Mouse (Mus musculus) embryonic facial prominence, embryonic 12.5 days (tissue): ENCODE data around the gene Spata2. TPM values are rescaled to one million over a fixed set of nuclear protein-coding genes. Genes with fewer than 3 reads are reported as not detected.
A peak's percentile ranks its signal among the peaks of the same experiment; 100 is the strongest.

Experiments
- ATAC-seq: fragments of 200-750 bp; cut with Nextera tagmentation; 2 replicates; pipeline ENCODE4 v1.8.0; 2017; ENCODE audit not compliant: insufficient number of reproducible peaks, insufficient read depth, low FRiP score, low TSS enrichment
- H3K27ac ChIP-seq: fragments of 300-500 bp; sonication (generic); 2 replicates; pipeline ENCODE4 v1.5.1; 2016; ENCODE audit warnings: mild to moderate bottlenecking
- H3K27me3 ChIP-seq: fragments of 300-500 bp; sonication (generic); 2 replicates; pipeline ENCODE4 v1.6.1; 2016; ENCODE audit warnings: mild to moderate bottlenecking, moderate library complexity
- H3K36me3 ChIP-seq: fragments of 300-500 bp; sonication (generic); 2 replicates; pipeline ENCODE4 v1.6.1; 2016; ENCODE audit warnings: mild to moderate bottlenecking
- H3K4me1 ChIP-seq: fragments of 300-500 bp; sonication (generic); 2 replicates; pipeline ENCODE4 v1.6.1; 2016
- H3K4me2 ChIP-seq: fragments of 300-500 bp; sonication (generic); replicated peaks from 2 replicates; pipeline ENCODE4 v1.6.1; 2016; ENCODE audit warnings: mild to moderate bottlenecking, moderate library complexity
- H3K4me3 ChIP-seq: fragments of 300-500 bp; sonication (generic); 2 replicates; pipeline ENCODE4 v1.5.1; 2016; ENCODE audit warnings: mild to moderate bottlenecking
- H3K9ac ChIP-seq: fragments of 300-500 bp; sonication (generic); 2 replicates; pipeline ENCODE4 v1.6.1; 2016; ENCODE audit warnings: mild to moderate bottlenecking, moderate library complexity
- H3K9me3 ChIP-seq: fragments of 300-500 bp; sonication (generic); 2 replicates; pipeline ENCODE4 v1.6.1; 2016; ENCODE audit warnings: mild to moderate bottlenecking, moderate library complexity
- WGBS: fragments of 180-500 bp; shearing (Covaris S2); methylation state at CpG from one replicate; pipeline ENCODE4 v1.1.7; 2016; 5-methylcytosine and 5-hydroxymethylcytosine counted together
- polyA plus RNA-seq: library from polyadenylated mRNA; unstranded; fragments of >200 nt; fragmentation: Nextera tagmentation; extraction: Ambion mirVana; gene quantifications from 2 replicates; pipeline ENCODE4 v1.2.1, GENCODE M21; 2016

Spata2 gene
- polyA plus RNA-seq, 1 experiment from 2014 or later: 16.3 TPM

GRCm38 (mm10) chr2:167487994-167488393 is 4.7 kb downstream of the Spata2 start:
- Histone ChIP-seq H3K4me3 (no peak overlapping the region), H3K4me2 (no peak overlapping the region), H3K4me1 (peaks cover 22% of the 10 kb centered on the region), H3K9ac (no peak overlapping the region), H3K27ac (no peak overlapping the region), H3K9me3 (no peaks in the 10 kb centered on the region), H3K36me3 (peaks cover 40% of the 10 kb centered on the region), H3K27me3 (no peaks in the 10 kb centered on the region)
- ATAC-seq: no peak
- 87% methylated on average over 6 of the region's 6 CpGs for WGBS

- Histone ChIP-seq H3K9me3 (no peaks in the 10 kb centered on the region), H3K27ac (no peak overlapping the region), H3K9ac (no peak overlapping the region), H3K36me3 (peaks cover 45% of the 10 kb centered on the region), H3K27me3 (no peaks in the 10 kb centered on the region), H3K4me3 (no peak overlapping the region), H3K4me2 (no peak overlapping the region), H3K4me1 (peaks cover 22% of the 10 kb centered on the region)
- ATAC-seq: no peak
- 89% methylated on average over 6 of the region's 6 CpGs for WGBS
These were observed 5.1 kb downstream of the Spata2 start for GRCm38 (mm10) chr2:167487551-167487950.

GRCm38 (mm10) chr2:167486573-167486972 is 6.1 kb downstream of the Spata2 start:
- Histone ChIP-seq H3K9me3 (no peaks in the 10 kb centered on the region), H3K4me3 (no peak overlapping the region), H3K36me3 (peaks cover 46% of the 10 kb centered on the region), H3K27ac (no peak overlapping the region), H3K9ac (no peak overlapping the region), H3K27me3 (no peaks in the 10 kb centered on the region), H3K4me1 (peaks cover 17% of the 10 kb centered on the region), H3K4me2 (no peak overlapping the region)
- ATAC-seq: no peak; the same call in 1 of the 2 replicates
- WGBS: 82% methylated on average over 4 of the region's 4 CpGs

- peaks cover 46% of the 10 kb centered on the region for H3K36me3 ChIP-seq
- no peak overlapping the region for H3K4me3 ChIP-seq
- no peaks in the 10 kb centered on the region for H3K27me3 ChIP-seq
- H3K9ac ChIP-seq: no peak overlapping the region
- H3K27ac ChIP-seq: no peak overlapping the region
- H3K9me3 ChIP-seq: no peaks in the 10 kb centered on the region
- H3K4me1 ChIP-seq: peaks cover 8% of the 10 kb centered on the region
- ATAC-seq: no peak
- H3K4me2 ChIP-seq: no peak overlapping the region
- 84% methylated on average over 7 of the region's 7 CpGs for WGBS
These were observed 6.9 kb downstream of the Spata2 start for GRCm38 (mm10) chr2:167485501-167486377.

- ATAC-seq: no peak
- 89% methylated on average over 11 of the region's 11 CpGs for WGBS
- peaks cover 46% of the 10 kb centered on the region for H3K36me3 ChIP-seq
These were observed 7.8 kb downstream of the Spata2 start for GRCm38 (mm10) chr2:167484932-167485331.

GRCm38 (mm10) chr2:167483827-167484410 is 8.8 kb downstream of the Spata2 start:
- Histone ChIP-seq H3K4me2 (no peak overlapping the region), H3K9me3 (no peaks in the 10 kb centered on the region), H3K36me3 (peaks cover 46% of the 10 kb centered on the region), H3K27ac (no peak overlapping the region), H3K4me1 (0 out of 2 replicates have a peak, but pooled peaks cover 4% of the 10 kb centered on the region), H3K9ac (no peak overlapping the region), H3K27me3 (no peaks in the 10 kb centered on the region), H3K4me3 (no peak overlapping the region)
- 92% methylated on average over 24 of the region's 24 CpGs for WGBS
- no peak for ATAC-seq

More at GRCm38 (mm10) chr2:167484932-167485331, 7.8 kb downstream of the Spata2 start:
- Histone ChIP-seq H3K4me1 (0 out of 2 replicates have a peak, but pooled peaks cover 4% of the 10 kb centered on the region), H3K9ac (no peak overlapping the region), H3K4me3 (no peak overlapping the region), H3K9me3 (no peaks in the 10 kb centered on the region), H3K27ac (no peak overlapping the region), H3K27me3 (no peaks in the 10 kb centered on the region), H3K4me2 (no peak overlapping the region)

GRCm38 (mm10) chr2:167483081-167483826 is 9.4 kb downstream of the Spata2 start:
- H3K9ac ChIP-seq: no peak overlapping the region
- ATAC-seq: no peak
- no peak overlapping the region for H3K27ac ChIP-seq
- H3K4me3 ChIP-seq: no peak overlapping the region
- H3K36me3 ChIP-seq: peaks cover 43% of the 10 kb centered on the region
- H3K4me2 ChIP-seq: no peak overlapping the region
- no peaks in the 10 kb centered on the region for H3K9me3 ChIP-seq
- 0 out of 2 replicates have a peak, but pooled peaks cover 4% of the 10 kb centered on the region for H3K4me1 ChIP-seq
- H3K27me3 ChIP-seq: no peaks in the 10 kb centered on the region
- WGBS: 92% methylated on average over 27 of the region's 27 CpGs

GRCm38 (mm10) chr2:167482681-167483080 is 10.0 kb downstream of the Spata2 start:
- H3K4me1 ChIP-seq: 0 out of 2 replicates have a peak, but pooled peaks cover 4% of the 10 kb centered on the region
- no peak overlapping the region for H3K4me3 ChIP-seq
- no peak overlapping the region for H3K27ac ChIP-seq
- no peaks in the 10 kb centered on the region for H3K27me3 ChIP-seq
- 92% methylated on average over 4 of the region's 4 CpGs for WGBS
- no peak for ATAC-seq
- H3K36me3 ChIP-seq: peaks cover 46% of the 10 kb centered on the region
- H3K9ac ChIP-seq: no peak overlapping the region
- no peaks in the 10 kb centered on the region for H3K9me3 ChIP-seq
- no peak overlapping the region for H3K4me2 ChIP-seq

- H3K36me3 ChIP-seq: peaks cover 32% of the 10 kb centered on the region
- ATAC-seq: no peak
- no peaks in the 10 kb centered on the region for H3K27me3 ChIP-seq
- 85% methylated on average over 1 of the region's 1 CpGs for WGBS
- no peak overlapping the region for H3K27ac ChIP-seq
- no peak overlapping the region for H3K9ac ChIP-seq
- H3K9me3 ChIP-seq: no peaks in the 10 kb centered on the region
- no peak overlapping the region for H3K4me3 ChIP-seq
- H3K4me2 ChIP-seq: no peak overlapping the region
- peaks cover 13% of the 10 kb centered on the region for H3K4me1 ChIP-seq
These were observed 13.2 kb downstream of the Spata2 start for GRCm38 (mm10) chr2:167479501-167479900.

GRCm38 (mm10) chr2:167478128-167478527 is 14.6 kb downstream of the Spata2 start:
- ATAC-seq: no peak
- 48% methylated on average over 2 of the region's 2 CpGs for WGBS

GRCm38 (mm10) chr2:167476762-167477161 is 15.9 kb downstream of the Spata2 start:
- H3K9me3 ChIP-seq: no peaks in the 10 kb centered on the region
- H3K27ac ChIP-seq: peak overlapping the region; percentile 73
- no peak overlapping the region for H3K4me3 ChIP-seq
- peaks cover 13% of the 10 kb centered on the region for H3K4me1 ChIP-seq
- no peak overlapping the region; the same call in 1 of the 2 replicates for H3K9ac ChIP-seq
- H3K27me3 ChIP-seq: no peaks in the 10 kb centered on the region
- 69% methylated on average over 4 of the region's 4 CpGs for WGBS
- H3K36me3 ChIP-seq: peaks cover 39% of the 10 kb centered on the region
- H3K4me2 ChIP-seq: no peak overlapping the region
- ATAC-seq: no peak

More at GRCm38 (mm10) chr2:167478128-167478527, 14.6 kb downstream of the Spata2 start:
- peaks cover 13% of the 10 kb centered on the region for H3K4me1 ChIP-seq
- H3K36me3 ChIP-seq: peaks cover 32% of the 10 kb centered on the region
- H3K4me3 ChIP-seq: no peak overlapping the region
- no peaks in the 10 kb centered on the region for H3K27me3 ChIP-seq
- H3K27ac ChIP-seq: no peak overlapping the region
- no peak overlapping the region for H3K9ac ChIP-seq
- H3K4me2 ChIP-seq: no peak overlapping the region
- no peaks in the 10 kb centered on the region for H3K9me3 ChIP-seq
